Mouse (Mus musculus) spleen, embryonic (tissue): ENCODE results near the gene Cldn19.

ENCODE experiments used
- CTCF ChIA-PET: fragments of 350-600 bp; sonication (Branson Sonifier 250); formaldehyde crosslinking; loops from one replicate; lab custom pipeline; 2022; lab: Charles Lee

The Cldn19 gene

DNA sequence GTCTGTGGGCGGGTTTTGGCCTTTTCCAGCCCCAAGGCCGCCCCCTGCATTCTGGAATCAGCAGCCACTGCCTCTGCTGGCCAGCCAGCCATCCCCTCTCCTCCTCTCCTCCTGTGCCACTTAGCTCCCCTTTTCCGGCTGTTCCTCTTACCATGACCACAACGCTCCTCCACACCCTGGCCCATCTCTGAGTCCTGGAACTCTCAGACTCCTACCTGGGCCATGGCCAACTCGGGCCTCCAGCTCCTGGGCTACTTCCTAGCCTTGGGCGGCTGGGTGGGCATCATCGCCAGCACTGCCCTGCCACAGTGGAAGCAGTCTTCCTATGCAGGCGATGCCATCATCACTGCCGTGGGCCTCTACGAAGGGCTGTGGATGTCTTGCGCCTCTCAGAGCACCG lies at the start of gene Cldn19:
TSS of gene Cldn19 (plus strand) at position 64 of the 400 bp plus-strand sequence.
- CTCF ChIA-PET = interaction anchor here (0.7 kb wide), 1 partner anchor 91 kb away, joined by 3 read pairs; no protein-coding TSS in a partner anchor

DNA sequence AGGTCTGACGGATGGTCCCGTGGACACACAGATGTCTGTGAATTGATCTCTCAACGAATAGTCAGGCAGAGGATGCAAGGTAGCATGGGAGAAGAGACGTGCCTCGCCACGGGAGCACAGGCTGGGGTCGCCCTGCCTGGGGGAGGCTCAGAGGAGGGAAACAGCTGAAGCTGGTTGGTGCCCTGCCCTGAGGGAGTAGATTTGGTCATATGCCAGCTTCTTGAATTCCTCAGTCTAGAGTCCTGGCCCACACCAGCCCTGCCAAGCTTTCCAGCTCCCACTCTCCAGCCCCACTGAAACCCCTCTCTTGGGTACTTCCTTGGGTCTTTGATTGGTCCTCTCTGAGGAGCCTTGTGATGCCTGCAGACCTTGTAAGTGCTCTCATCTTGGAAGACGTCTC lies 38.5 kb upstream of the Cldn19 start:
- CTCF ChIA-PET = no interaction called here

DNA sequence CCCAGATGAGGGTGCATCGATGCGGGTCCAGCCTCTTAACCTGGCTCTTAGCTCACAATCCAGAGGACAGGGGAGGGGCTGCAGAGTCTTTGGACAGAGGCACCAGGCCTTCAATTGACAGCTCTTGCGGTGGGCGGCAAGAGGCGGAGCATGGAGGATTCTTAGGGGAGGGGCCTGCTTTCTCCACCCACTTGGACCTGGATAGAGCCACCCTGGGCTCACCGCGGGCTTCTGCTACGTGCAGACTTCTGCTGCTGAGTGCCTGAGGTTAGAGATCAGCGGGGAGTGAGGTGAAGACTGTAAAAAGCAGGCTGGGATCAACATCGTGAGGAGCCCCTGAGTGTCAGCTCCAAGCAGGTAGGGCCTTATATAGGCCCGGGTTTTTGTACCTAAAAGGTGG lies 37.0 kb upstream of the Cldn19 start, which contains the start of gene Tmem269:
TSS of gene Tmem269 (minus strand) at position 49 of the 400 bp plus-strand sequence.
- CTCF ChIA-PET = interaction anchor here (0.8 kb wide), 1 partner anchor 20 kb away, joined by 5 read pairs; no protein-coding TSS in a partner anchor

DNA sequence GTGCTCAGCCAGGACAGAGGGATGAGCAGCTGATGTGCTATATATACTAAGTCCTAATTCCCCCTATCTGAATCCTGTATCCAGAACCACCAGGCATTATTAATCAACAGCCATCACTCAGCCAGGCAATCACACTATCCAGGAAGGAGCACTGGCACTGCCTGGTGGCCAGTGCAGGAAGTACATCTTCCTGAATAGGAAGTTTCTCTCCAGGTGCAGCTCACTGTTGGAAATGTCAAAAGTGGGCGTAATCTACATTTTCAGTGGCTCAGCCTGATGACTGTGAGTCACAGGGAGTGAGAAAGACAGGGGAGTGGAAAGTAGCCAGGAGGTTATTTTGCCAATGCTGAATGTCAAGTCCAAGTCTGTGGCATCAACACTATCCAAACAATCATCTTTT lies 31.5 kb upstream of the Cldn19 start:
- CTCF ChIA-PET = interaction anchor here (0.7 kb wide), 3 partner anchors 9 to 122 kb away, joined by 3 to 20 read pairs (median 4); partner anchors contain the start of genes AU022252 and P3h1

DNA sequence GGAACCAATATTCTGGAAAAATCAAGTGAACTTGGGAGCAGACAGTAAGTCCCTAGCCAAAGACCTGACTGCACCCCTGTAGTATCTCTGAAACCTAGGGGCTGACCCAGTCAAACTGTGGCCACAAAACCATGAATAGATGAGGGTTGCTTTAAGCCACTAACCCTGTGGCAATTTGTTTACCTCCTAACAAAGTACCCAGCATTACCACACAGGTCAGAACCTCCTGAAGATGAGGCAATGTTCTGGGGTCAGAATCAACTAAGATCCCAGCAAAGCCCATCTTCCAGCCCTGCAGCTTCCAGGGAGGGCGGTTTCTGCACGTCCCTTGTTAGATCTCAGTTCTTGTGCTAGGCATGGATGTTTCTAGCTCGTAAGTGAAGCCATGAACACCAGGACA lies 30.7 kb upstream of the Cldn19 start:
- CTCF ChIA-PET = no interaction called here

DNA sequence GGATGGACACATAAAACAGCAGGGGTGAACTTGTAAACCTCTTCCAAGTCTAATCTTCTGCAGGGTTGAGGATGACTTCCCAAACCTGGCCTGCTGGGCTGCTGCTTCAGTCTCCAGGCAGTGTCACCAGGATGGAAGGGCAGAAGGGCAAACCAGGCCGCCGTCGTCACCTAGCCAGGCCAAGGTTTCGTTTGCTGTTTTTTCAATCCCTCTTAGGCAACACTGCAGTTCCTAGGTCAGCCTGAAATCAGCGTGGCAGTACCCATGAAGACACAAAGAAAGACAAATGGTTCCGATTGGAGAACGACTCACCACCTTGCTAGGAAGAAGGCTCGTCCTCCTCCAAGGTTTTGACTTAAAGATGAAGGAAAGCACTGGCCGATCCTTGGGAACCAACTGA lies 29.5 kb upstream of the Cldn19 start:
- CTCF ChIA-PET = no interaction called here

DNA sequence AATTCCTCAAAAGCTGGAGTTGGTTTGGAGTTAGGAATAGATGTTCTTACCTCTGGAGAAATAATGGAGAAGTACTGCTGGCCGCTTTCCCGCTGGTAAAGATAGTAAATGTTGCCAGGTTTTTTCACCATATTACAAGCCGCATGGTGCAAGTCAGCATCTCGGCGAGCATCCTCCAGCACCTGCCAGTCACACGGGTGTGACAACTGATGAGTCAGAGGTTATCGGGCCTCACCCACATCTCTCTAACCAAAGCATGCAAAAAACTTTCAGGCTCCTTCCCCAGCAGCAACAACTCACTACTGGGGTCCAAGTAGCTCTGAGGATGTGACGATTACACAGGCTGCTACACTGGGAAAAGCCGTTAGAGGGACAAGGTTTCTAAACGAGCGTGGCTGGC lies 28.5 kb upstream of the Cldn19 start:
- CTCF ChIA-PET = no interaction called here

DNA sequence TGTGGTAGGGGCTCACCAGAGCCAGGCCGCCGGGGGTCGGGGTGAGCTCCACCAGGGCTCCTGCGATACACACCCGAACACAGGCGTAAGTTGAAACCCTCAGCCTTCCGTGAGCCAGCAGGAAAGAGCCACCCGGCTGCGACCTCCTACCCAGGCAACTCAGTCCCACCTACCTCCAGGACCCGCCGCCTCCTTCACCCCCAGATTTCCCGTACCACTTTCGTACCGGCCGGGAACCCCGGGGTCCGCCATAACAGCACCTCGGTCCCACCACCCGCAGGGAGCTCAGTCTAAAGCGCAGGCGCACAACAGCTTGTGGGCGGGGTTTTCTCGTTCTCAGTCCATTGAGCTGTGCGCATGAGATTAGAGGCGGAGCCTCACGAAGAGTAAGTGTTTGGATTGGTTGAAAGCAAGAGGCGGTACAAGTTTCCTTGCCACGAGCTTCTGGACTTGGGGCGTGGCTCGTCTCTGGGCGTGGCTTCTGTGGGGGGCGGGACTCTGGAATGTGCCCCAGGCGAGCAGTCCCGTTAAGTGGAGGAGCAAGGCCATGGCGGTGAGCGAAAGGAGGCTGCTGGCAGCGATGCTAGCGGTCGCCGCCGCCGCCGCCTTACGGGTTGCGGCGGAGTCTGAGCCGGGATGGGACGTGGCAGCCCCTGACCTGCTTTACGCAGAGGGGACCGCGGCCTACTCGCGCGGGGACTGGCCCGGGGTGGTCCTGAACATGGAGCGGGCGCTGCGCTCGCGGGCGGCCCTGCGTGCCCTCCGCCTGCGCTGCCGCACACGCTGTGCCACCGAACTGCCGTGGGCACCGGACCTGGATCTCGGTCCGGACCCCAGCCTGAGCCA lies 22.6 kb upstream of the Cldn19 start, which contains the start of the genes AU022252 and P3h1:
TSS of gene AU022252 (minus strand) at position 303 of the 846 bp plus-strand sequence.
TSS of gene P3h1 (plus strand) at position 506 of the 846 bp plus-strand sequence.
- CTCF ChIA-PET = interaction anchor here (0.8 kb wide), 1 partner anchor 9 kb away, joined by 20 read pairs; no protein-coding TSS in a partner anchor

DNA sequence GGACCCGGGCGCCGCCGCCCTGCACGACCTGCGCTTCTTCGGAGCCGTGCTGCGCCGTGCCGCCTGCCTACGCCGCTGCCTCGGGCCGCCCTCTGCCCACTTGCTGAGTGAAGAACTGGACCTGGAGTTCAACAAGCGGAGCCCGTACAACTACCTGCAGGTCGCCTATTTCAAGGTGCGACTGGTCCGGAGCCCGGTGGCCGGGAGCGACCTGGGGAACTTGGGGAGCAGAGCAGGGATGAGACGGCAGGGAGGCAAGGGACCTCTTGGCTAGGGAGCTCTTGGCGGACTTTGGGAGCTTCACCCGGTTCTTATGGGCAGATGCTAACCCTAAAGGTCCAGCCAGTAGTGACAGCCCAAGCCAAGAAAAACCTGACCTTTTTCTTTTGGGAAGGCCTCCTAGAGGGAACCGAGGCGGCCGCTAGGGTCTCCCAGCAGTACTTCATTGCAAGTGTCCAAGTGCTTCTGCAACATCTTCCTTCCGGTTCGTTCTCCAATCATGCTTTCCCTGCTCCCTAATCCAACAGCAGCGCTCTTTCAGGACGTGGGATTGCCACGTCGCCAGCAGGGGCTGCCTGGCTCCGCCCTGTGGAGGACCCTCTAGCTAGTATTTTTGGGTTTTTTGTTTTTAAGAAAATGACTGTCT lies 21.8 kb upstream of the Cldn19 start:
- CTCF ChIA-PET = no interaction called here

DNA sequence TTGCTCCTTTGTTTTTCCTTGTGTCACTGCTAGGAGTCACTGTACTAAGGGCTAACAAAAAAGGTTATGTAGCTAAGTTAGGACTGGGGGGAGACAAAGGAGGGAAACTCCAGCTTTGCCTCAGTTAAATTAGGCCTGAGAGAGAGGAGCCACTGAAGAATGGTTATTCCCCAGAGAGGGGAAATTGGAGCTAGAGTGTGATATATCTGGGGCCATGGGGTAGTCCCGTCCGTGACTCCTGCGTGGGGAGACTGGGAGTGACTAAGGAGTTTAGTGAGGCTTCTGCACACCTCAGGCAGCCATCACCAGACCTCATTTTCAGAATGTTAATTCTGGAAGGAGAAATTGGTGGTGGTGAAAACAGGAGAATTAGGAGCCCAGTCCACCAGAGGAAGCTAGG lies 20.9 kb upstream of the Cldn19 start:
- CTCF ChIA-PET = no interaction called here

DNA sequence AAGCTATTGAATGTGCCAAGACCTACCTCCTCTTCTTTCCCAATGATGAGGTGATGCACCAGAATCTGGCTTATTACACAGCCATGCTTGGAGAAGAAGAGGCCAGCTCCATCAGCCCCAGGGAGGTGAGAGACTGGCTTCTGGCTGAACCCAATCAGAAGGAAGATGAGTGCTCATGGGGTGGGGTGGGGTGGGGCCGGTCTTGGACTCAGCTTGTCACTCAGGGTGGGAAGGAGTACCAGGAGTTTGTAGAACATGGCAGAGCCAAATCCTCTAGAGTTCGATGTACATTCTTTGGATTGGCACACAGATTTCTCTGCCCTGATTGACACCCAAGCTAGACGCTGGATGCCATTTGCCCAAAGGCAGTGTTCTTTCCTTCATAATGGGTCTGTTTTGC lies 16.6 kb upstream of the Cldn19 start:
- CTCF ChIA-PET = interaction anchor here (0.9 to 1.1 kb wide), 2 partner anchors 21 to 101 kb away, joined by 4 to 5 read pairs; partner anchors contain the start of gene Tmem269

DNA sequence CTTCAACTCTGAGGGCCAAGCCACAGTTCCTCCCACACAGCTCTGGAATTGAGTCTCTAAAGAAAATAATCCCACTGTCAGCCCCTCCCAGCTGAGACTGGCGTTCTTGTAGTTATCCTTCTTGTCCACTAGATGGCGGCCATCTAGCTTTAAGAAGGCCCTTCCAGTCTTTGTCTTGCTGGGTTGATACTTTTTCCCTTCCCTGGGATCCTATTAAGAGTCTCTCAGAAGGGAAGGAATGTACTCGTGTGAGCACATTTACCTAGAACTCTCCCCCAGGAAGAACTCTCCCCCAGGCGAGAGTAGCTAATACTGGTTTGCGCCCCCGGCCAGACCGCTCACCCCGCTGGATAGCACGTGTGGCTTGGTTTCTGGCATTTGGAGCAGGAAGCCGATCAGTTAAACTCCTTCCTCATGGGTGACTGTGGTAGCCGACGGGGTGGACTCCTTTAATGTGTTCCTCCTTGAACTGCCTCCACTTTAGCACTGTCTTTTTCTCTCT lies 16.0 kb upstream of the Cldn19 start:
- CTCF ChIA-PET = interaction anchor here (0.9 to 1.1 kb wide), 2 partner anchors 22 to 100 kb away, joined by 4 to 5 read pairs; partner anchors contain the start of gene Tmem269

DNA sequence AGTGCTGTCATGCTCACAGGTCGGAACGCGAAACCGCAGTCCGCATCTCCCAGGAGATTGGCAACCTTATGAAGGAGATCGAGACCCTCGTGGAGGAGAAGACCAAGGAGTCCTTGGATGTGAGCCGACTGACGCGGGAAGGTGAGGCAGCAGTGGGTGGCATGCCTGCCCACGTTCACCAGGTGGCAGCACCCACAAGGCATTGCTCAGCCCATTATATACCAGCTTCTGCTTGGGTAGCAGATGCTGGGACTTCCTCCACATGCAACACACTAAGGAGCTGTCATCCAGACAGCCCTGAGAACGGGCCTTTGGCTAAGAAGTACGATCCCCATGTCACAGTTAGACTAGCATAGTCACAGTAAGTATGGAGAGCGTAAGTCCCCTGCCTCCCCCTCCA lies 13.6 kb upstream of the Cldn19 start:
- CTCF ChIA-PET = no interaction called here

DNA sequence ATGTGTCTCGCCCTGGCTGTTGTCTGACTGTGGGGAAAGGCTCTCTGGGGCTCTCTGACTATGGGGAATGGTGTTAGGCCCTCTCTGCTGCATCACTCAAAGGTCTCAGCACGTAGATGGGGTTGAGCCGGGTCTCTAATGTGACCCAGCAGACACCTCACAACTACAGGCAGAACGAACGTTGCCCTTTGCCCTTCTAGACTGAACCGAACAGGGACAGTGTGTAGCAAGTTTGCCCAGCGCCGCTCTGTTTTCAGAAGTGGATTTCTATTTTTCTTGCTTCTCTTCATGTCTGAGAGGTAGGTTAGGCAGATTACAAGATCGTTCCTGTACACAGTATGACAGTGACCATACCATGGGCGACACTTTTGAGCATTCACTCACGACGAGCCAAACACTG lies 12.6 kb upstream of the Cldn19 start:
- CTCF ChIA-PET = no interaction called here

DNA sequence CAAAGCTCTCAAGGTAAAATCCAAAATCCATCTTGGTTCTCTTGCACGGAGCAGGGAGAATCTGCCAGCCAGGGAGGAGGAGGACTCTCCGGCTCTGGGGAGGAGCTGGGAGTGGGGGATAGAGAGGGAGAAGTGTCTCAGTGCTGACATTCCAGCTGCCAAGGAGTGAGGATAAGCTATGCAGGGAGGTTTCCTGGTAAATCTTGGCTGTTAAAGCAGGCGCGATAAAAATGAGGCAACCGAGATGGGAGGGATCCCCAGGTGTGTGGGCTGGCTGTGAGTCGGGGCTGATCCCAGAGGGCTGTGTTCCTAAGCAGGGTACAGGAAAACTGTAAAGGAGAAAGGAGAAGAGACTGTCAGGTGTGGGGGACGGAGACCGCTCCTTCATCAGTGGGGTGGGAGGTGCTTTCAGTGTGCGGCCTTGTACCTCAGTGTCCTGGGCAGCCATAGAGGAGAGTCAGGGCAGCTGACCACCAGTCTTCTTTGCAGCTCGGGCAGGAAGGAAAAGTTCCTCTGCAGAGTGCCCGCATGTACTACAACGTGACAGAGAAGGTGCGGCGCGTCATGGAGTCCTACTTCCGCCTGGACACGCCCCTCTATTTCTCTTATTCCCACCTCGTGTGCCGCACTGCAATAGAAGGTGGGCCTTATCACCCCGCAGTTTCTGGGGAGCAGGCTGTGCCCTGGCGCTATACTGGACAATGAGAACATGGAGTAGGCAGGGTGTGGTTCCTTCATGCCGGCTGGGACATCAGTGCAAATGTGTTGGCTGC lies 10.6 kb upstream of the Cldn19 start:
- CTCF ChIA-PET = no interaction called here

DNA sequence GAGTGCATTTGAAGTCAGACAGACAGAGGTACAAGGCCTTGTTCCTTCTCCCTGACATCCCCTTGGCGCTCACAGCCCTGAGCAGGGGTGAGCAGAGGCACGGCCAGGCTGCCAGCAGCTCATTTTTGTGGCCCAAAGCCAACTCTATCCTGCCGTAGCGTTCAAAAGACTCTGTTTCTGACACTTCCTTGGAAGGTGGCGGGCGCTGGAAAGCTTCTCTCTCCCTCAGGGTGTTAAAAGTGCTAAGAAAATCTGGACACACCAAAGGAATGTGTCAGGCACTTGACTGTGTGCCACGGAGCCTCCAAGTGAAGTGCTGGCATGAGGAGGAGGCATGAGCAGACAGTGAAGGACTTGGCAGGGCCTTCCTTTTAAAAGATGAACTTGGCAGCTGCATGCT lies 9.7 kb upstream of the Cldn19 start:
- CTCF ChIA-PET = no interaction called here

DNA sequence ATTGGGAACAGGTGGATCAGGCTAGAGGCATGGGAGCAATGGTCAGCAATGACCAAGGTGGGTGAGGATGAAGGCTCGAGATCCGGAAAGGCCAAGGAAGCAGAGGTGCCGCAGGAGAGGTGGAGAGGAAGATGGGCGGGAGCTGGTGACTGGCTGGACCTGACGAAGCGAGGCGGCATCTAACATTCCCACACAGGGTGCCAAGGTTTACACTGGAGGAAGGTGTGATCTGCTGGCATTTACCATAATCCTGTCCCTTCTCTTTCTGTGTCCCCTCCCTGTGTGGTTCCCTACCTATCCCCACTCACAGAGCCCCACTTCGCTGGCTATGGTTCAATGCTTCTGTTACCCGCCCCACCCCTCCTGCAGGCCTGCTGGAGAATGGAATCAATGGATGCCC lies 9.3 kb upstream of the Cldn19 start:
- CTCF ChIA-PET = no interaction called here

DNA sequence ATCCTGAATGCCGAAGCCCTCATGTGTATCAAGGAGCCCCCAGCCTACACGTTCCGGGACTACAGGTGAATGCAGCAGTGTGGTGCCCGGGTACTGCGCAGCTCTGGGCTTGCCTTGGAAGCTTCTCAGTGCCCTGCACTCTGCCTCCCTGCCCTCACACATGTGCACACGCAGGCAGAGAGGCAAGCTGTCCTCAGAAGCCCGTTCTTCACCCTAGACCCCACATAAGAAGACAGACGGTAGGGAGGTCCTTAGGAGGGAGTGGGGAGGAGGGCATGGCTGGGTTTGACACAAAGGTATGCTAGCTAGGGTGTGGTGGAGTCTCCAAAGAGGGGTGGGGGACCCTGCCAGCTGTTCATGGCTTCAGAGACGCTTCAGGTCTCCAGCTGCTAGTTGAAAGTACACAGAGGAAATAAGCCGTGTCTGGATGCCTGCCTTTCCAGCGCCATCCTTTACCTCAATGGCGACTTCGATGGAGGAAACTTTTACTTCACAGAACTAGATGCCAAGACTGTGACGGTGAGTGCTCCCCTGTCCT lies 8.5 kb upstream of the Cldn19 start:
- CTCF ChIA-PET = no interaction called here

DNA sequence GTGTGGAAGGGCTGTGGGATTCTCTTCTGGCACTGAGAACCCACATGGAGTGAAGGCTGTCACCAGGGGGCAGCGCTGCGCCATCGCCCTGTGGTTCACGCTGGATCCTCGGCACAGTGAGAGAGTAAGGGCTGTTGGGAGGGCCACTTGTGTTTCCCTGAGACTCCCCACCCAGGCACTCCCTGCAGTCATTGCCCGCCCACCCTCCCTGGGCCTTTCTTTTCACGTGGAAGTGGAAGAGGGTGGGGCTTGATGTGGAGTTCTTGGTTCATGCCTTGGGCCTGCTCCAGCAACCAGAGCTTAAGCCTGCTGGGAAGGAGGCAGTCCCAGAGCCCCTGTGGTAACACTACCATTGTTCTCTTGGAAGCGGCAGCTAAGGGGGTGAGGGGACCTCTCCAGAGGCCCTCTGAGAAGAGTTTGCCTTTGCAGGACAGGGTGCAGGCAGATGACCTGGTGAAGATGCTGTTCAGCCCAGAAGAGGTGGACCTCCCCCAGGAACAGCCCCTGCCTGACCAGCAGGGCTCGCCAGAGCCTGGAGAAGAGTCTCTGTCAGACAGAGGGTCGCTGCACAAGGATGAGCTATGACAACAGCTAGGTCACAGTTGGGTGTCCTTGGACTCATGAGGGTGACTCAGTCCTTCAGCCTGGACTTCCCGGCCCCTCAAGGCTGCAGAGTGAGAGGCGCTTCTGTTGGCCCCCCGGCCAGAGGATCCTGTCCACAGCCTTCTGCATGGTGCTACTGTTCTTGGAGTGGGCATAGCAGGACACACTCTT lies 7.6 kb upstream of the Cldn19 start:
- CTCF ChIA-PET = interaction anchor here (0.6 to 1.5 kb wide), 2 partner anchors 80 to 423 kb away, joined by 3 to 5 read pairs; no protein-coding TSS in a partner anchor

DNA sequence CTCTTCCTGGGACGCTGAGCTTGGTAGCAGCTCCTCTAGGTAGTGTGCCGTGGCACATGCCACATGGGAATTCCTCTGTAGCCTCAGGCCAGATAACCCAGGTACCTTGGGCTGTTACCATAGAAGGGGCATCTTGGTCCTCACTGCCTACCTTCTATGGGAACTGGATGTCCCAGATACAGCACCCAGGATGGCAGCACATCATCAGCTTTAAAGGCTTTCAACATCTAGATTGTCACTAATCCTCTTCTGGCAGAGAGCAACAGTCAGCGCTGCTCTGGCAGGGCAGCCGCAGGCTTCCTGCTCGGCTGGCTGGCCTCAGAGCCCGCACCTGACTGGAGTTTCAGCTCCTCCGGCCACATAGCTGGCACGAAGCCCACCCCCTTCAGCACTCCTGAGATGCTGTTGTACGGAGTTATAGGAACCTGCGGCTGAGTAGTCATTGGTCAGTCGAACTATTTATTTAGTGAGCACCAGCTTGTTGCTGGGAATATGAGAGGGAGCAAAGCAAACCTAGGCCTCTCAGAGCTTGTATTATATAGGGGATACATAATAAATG lies 6.7 kb upstream of the Cldn19 start:
- CTCF ChIA-PET = interaction anchor here (1.5 kb wide), 1 partner anchor 79 kb away, joined by 5 read pairs; no protein-coding TSS in a partner anchor
